Mouse (Mus musculus): Measurements from ENCODE around the gene Siva1. TPM values are rescaled to one million over a fixed set of nuclear protein-coding genes. Genes with fewer than 3 reads are reported as not detected.
A peak's percentile ranks its signal among the peaks of the same experiment; 100 is the strongest.

The Siva1 gene
- total and polyA plus RNA-seq, 3 experiments: 78.1 to 137 (median 135) TPM

GRCm38 (mm10) chr12:112595626-112596025, 48.9 kb upstream of the Siva1 start:
- no peak overlapping the region for H3K27ac ChIP-seq (ENCODE audit: insufficient read depth, low read depth)

DNA sequence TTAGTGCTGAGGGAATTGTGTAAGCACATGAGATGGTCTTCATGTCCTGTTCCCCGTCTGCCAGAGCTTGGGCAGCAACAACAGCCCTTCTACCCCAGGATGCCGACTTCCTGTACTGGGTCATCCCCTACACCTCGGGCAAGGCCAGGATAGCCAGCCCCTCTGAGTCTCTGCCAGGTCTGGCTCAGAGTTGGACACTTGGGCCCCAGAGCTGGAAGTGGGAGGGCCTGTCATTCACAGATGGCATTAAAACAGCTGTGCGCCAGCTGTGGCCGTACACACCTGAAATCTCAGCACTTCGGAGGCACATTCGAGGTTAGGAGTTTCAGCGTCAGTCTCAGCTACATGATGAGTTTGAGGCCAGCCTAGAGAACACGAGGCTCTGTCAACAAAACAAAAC, 48.0 kb upstream of the Siva1 start:
- TF ChIP-seq MXI1 (IDR thresholded peaks at IDR 0.05; ENCODE audit: low read depth, low read length) (peak; percentile 40; the same call in 1 of the 2 replicates), CHD2 (IDR thresholded peaks at IDR 0.05; ENCODE audit: low read length) (no peak), TCF12 (IDR thresholded peaks at IDR 0.05; ENCODE audit: low read depth, low read length) (peak; percentile 78), SIN3A (IDR thresholded peaks at IDR 0.05; ENCODE audit: low read length) (peak; percentile 88), MYC (IDR thresholded peaks at IDR 0.05; ENCODE audit: low read depth, low read length) (no peak), ETS1 (conservative IDR thresholded peaks at IDR 0.05; ENCODE audit: low read depth, low read length) (peak; percentile 77), POLR2A (IDR thresholded peaks at IDR 0.05; ENCODE audit: low read depth, low read length) (no peak), BHLHE40 (IDR thresholded peaks at IDR 0.05; ENCODE audit: low read depth, low read length) (0 out of 2 replicates have a peak, but pooled peaks have one; percentile 16), GABPA (IDR thresholded peaks at IDR 0.05; ENCODE audit: insufficient replicate concordance, low read depth, low read length) (no peak)
- H3K4me3 ChIP-seq (replicated peaks in 1 of 3; ENCODE audit: low read depth in 2 of 3, low read length in 2 of 3, poor library complexity in 1 of 3): no peak overlapping the region
- no peak overlapping the region for H3K27ac ChIP-seq (ENCODE audit: insufficient read depth, low read depth)
- H3K9ac ChIP-seq (ENCODE audit: insufficient read depth, low read depth): no peak overlapping the region
- peaks cover 70% of the 10 kb centered on the region for H3K79me2 ChIP-seq (replicated peaks; ENCODE audit: control insufficient read depth, extremely low read depth, insufficient read depth, poor library complexity, severe bottlenecking)
- no peak for DNase-seq (ENCODE audit: extremely low read depth)
- H3K27me3 ChIP-seq (replicated peaks): no peaks in the 10 kb centered on the region
- H3K36me3 ChIP-seq (replicated peaks in 1 of 2; ENCODE audit: control insufficient read depth in 1 of 2, insufficient read depth in 1 of 2, low read length in 1 of 2): peaks cover 20 to 94% of the 10 kb centered on the region in 2 experiments
- H3K4me1 ChIP-seq (ENCODE audit: control insufficient read depth in 1 of 2, insufficient read depth in 2 of 2): peaks cover 61 to 91% of the 10 kb centered on the region in 2 experiments
- no peaks in the 10 kb centered on the region for H3K9me3 ChIP-seq (replicated peaks; ENCODE audit: low read length)
- no peak overlapping the region for H3K4me2 ChIP-seq (ENCODE audit: insufficient read depth, low read depth, poor library complexity, severe bottlenecking)
- in situ Hi-C loops (cut with MboI; ENCODE audit: low pct_ligation_motif_present, low pct_unique_long_range_greater_than_20kb, low sequenced_read_pairs) (loop anchor here (5.0 kb wide), 1 partner anchor 34 kb away; no protein-coding TSS in a partner anchor), dilution Hi-C loops (cut with MboI; ENCODE audit: extremely low pct_ligation_motif_present, extremely low pct_unique_long_range_greater_than_20kb, low sequenced_read_pairs) (no loop called here)

More at GRCm38 (mm10) chr12:112595626-112596025, 48.9 kb upstream of the Siva1 start:
- Histone ChIP-seq H3K9ac (ENCODE audit: insufficient read depth, low read depth) (no peak overlapping the region), H3K36me3 (replicated peaks in 1 of 2; ENCODE audit: control insufficient read depth in 1 of 2, insufficient read depth in 1 of 2, low read length in 1 of 2) (peaks cover 11 to 94% of the 10 kb centered on the region in 2 experiments), H3K79me2 (replicated peaks; ENCODE audit: control insufficient read depth, extremely low read depth, insufficient read depth, poor library complexity, severe bottlenecking) (peaks cover 74% of the 10 kb centered on the region), H3K9me3 (replicated peaks; ENCODE audit: low read length) (no peaks in the 10 kb centered on the region), H3K4me1 (ENCODE audit: control insufficient read depth in 1 of 2, insufficient read depth in 2 of 2) (peaks cover 69 to 85% of the 10 kb centered on the region in 2 experiments), H3K4me3 (replicated peaks in 1 of 3; ENCODE audit: low read depth in 2 of 3, low read length in 2 of 3, poor library complexity in 1 of 3) (peak overlapping the region in 1 of 3 experiments; percentile 27), H3K27me3 (replicated peaks) (no peaks in the 10 kb centered on the region), H3K4me2 (ENCODE audit: insufficient read depth, low read depth, poor library complexity, severe bottlenecking) (no peak overlapping the region)
- no peak for TF ChIP-seq MEF2A (IDR thresholded peaks at IDR 0.05; ENCODE audit: borderline replicate concordance, low read depth, low read length)
- no peak for TF ChIP-seq ZKSCAN1 (IDR thresholded peaks at IDR 0.05; ENCODE audit: borderline replicate concordance, low read depth, low read length)
- TF ChIP-seq POLR2AphosphoS2 (IDR thresholded peaks at IDR 0.05; ENCODE audit: low read depth, low read length): no peak
- TF ChIP-seq JUN (IDR thresholded peaks at IDR 0.05; ENCODE audit: insufficient read depth, low read depth, low read length): no peak
- in situ Hi-C loops (cut with MboI; ENCODE audit: low pct_ligation_motif_present, low pct_unique_long_range_greater_than_20kb, low sequenced_read_pairs): loop anchor here (5.0 kb wide), 1 partner anchor 33 kb away; no protein-coding TSS in a partner anchor
- dilution Hi-C loops (cut with MboI; ENCODE audit: extremely low pct_ligation_motif_present, extremely low pct_unique_long_range_greater_than_20kb, low sequenced_read_pairs): no loop called here
- DNase-seq (ENCODE audit: extremely low read depth): no peak
